In genomic region chr9:57523754-57524153, GRCm38 (mm10) we compare ENCODE assay signal across 9 mouse cellular contexts. TPM values are rescaled to one million over a fixed set of nuclear protein-coding genes. Genes with fewer than 3 reads are reported as not detected.
DNase-seq lines count a peak whose midpoint lies in the region; ATAC-seq and TF ChIP-seq lines count a peak whose summit lies in the region.
"Had no signal": no experiment of that assay in that cellular context is flagged by ENCODE, and none has a peak within 500 bp of the region (broad histone marks: within the 10 kb centered on the region; RNA-seq: fewer than 3 reads in every experiment).

No protein-coding gene starts in this region.

- TF ChIP-seq CTCF in gastrocnemius, adult 2 months (IDR thresholded peaks at IDR 0.05): peak; percentile 76
- peak; percentile 64 for TF ChIP-seq CTCF in lung, postnatal 0 days (IDR thresholded peaks at IDR 0.05)

- H3K36me3 ChIP-seq in lung, postnatal 0 days (ENCODE audit: insufficient read depth, low read length): no peaks in the 10 kb centered on the region

- no peak overlapping the region for H3K4me2 ChIP-seq in lung, postnatal 0 days (replicated peaks; ENCODE audit: low read depth, low read length)

- H3K9ac ChIP-seq in lung, postnatal 0 days (replicated peaks; ENCODE audit: low read depth): no peak overlapping the region

- H3K9me3 ChIP-seq in lung, postnatal 0 days (ENCODE audit: low read length): no peaks in the 10 kb centered on the region

- no peak for DNase-seq in gastrocnemius, adult 2 months
- no peak for DNase-seq in gastrocnemius, postnatal 4 days (ENCODE audit: low spot score in 2 of 2)
- peak; percentile 91 for DNase-seq in lung, postnatal 0 days (ENCODE audit: low spot score)
- DNase-seq in lung, postnatal 10 days: no peak
- peak; percentile 61 for DNase-seq in c-Kit-positive CD71-negative TER-119-negative erythroid progenitor cells, embryonic 14.5 days (ENCODE audit: low read depth)
- DNase-seq in naive thymus-derived CD4-positive, alpha-beta T cell, adult 2 months (ENCODE audit: low read depth): peak; percentile 85
- no peak for DNase-seq in frontal cortex, postnatal 25 days (ENCODE audit: low spot score in 2 of 2)
- DNase-seq in spleen, adult 12 weeks (ENCODE audit: low spot score): no peak

- ATAC-seq in lung, postnatal 0 days: no peak

- no peaks in the 10 kb centered on the region for H3K27me3 ChIP-seq in lung, postnatal 0 days (replicated peaks; ENCODE audit: insufficient read depth, low read length)

- intact Hi-C loops in gastrocnemius, adult 2 months (cut with DNase I): loop anchor here (1.0 to 5.0 kb wide), 2 partner anchors 40 to 134 kb away; no protein-coding TSS in a partner anchor

- no peak for TF ChIP-seq EP300 in lung, postnatal 0 days (IDR thresholded peaks at IDR 0.05)

- H3K27ac ChIP-seq in gastrocnemius, adult 2 months: peak overlapping the region; percentile 100; the same call in 1 of the 2 replicates
- no peak overlapping the region for H3K27ac ChIP-seq in lung, postnatal 0 days (ENCODE audit: low read length)

- H3K4me1 ChIP-seq in lung, postnatal 0 days (ENCODE audit: insufficient read depth, low read depth, low read length): peaks cover 7% of the 10 kb centered on the region; the same call in 1 of the 2 replicates

- whole genome bisulfite sequencing in lung, postnatal 0 days: 87% methylated on average over 1 of the region's 1 CpGs

- H3K4me3 ChIP-seq in gastrocnemius, adult 2 months: peak overlapping the region; percentile 86
- H3K4me3 ChIP-seq in lung, postnatal 0 days (ENCODE audit: low read depth, low read length): no peak overlapping the region
- H3K4me3 ChIP-seq: erythroblast, embryonic 14.5 days had no signal

RNA-seq across cellular contexts. Expression of gene Cox5a, which starts 2.7 kb away (rescaled TPM):
- total RNA-seq in gastrocnemius, adult 2 months (2021): 1,000 to 10,000 TPM; 1,176 to 1,655 TPM
- total RNA-seq in gastrocnemius, postnatal 4 days (2021): 100 to 1,000 TPM; 639 to 672 TPM
- polyA plus RNA-seq in lung, postnatal 0 days (2015; fragmentation: Nextera tagmentation; extraction: Ambion mirVana): 440 and 448 TPM in 2 replicates

RNA-seq across cellular contexts. Expression of gene Fam219b, which starts 13.6 kb away (rescaled TPM):
- total RNA-seq in gastrocnemius, adult 2 months (2021): 1 to 10 TPM; 5.9 TPM
- total RNA-seq in gastrocnemius, postnatal 4 days (2021): 10 to 100 TPM; 12.3 to 14.0 TPM
- 12.3 and 13.5 TPM in 2 replicates for polyA plus RNA-seq in lung, postnatal 0 days (2015; fragmentation: Nextera tagmentation; extraction: Ambion mirVana)

RNA-seq across cellular contexts. Expression of gene Rpp25, which starts 19.9 kb away (rescaled TPM):
- total RNA-seq in gastrocnemius, adult 2 months (2021): not detected
- total RNA-seq in gastrocnemius, postnatal 4 days (2021): under 1 TPM in 1 of 2 experiments, not detected in 1; 0.26 TPM
- polyA plus RNA-seq in lung, postnatal 0 days (2015; fragmentation: Nextera tagmentation; extraction: Ambion mirVana): 3.3 and 3.6 TPM in 2 replicates
- polyA plus RNA-seq: erythroblast, embryonic 14.5 days had no signal

RNA-seq across cellular contexts. Expression of gene Mpi, which starts 28.8 kb away (rescaled TPM):
- total RNA-seq in gastrocnemius, adult 2 months (2021): 10 to 100 TPM; 67.6 to 97.7 TPM
- 100 to 1,000 TPM; 112 to 115 TPM for total RNA-seq in gastrocnemius, postnatal 4 days (2021)
- 19.1 and 24.3 TPM in 2 replicates for polyA plus RNA-seq in lung, postnatal 0 days (2015; fragmentation: Nextera tagmentation; extraction: Ambion mirVana)

RNA-seq across cellular contexts. Expression of gene Scamp2, which starts 37.0 kb away (rescaled TPM):
- 10 to 100 TPM; 39.6 to 46.4 TPM for total RNA-seq in gastrocnemius, adult 2 months (2021)
- 10 to 100 TPM; 68.2 to 75.6 TPM for total RNA-seq in gastrocnemius, postnatal 4 days (2021)
- 69.5 and 73.5 TPM in 2 replicates for polyA plus RNA-seq in lung, postnatal 0 days (2015; fragmentation: Nextera tagmentation; extraction: Ambion mirVana)

Comparison
In these comparisons a context has a peak if more than half of its experiments do, and no peak if none do; other contexts are left out.
1. DNase-seq: peak in lung, postnatal 0 days (single experiment), c-Kit-positive CD71-negative TER-119-negative erythroid progenitor cells, embryonic 14.5 days (single experiment) and naive thymus-derived CD4-positive, alpha-beta T cell, adult 2 months (single experiment); none in gastrocnemius, adult 2 months (single experiment), gastrocnemius, postnatal 4 days (0 of 2), lung, postnatal 10 days (single experiment), frontal cortex, postnatal 25 days (0 of 2) and spleen, adult 12 weeks (single experiment).